Mouse (Mus musculus): Measurements from ENCODE around the gene Ccl1. TPM values are rescaled to one million over a fixed set of nuclear protein-coding genes. Genes with fewer than 3 reads are reported as not detected.

Gene Ccl1
- polyA plus RNA-seq, 1 experiment from 2014 or later = not detected

DNA sequence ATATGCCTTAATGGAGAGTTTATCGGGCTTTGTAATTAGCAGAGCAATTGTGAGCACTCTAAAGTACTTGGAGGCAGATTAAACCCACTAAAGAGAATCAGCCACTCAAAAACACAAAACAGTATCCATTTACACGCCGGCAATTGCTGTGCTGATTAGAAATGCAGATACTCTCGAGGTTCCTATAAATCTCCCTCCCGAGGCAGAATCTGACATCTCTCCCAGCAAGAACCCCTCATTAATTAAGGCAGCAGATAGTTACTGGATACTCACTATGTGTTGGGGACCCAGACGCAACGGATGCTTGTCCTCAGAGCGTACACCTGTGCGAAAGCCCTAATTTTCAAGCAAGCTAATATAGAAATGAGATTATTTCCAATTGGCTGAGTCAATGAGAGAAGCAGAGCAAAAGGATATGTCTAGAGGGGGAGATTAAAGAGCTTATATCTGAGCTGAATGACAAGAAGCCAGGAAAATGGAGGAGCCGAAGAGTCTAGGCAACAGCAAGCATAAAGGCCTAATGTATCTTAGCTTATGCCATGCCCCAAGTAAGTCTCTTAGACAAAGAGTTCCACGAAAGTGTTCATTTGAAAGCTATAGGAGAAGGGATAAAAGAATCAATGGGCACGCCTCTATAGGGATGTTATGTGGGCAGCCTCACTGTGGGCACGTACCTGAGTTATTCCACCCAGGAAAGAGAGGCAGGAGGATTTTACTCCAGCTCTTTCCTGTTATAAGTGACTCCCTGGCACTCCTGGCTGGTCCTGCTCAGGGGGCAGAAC is 115.5 kb downstream of the Ccl1 start:
- Histone ChIP-seq H3K4me2 (ENCODE audit: low read length) (no peak overlapping the region), H3K27me3 (replicated peaks; ENCODE audit: control insufficient read depth, insufficient read depth, low read length) (no peaks in the 10 kb centered on the region), H3K9ac (ENCODE audit: low read depth, low read length) (no peak overlapping the region), H3K4me3 (ENCODE audit: low read length) (no peak overlapping the region), H3K36me3 (ENCODE audit: control insufficient read depth, insufficient read depth, low read length) (no peaks in the 10 kb centered on the region), H3K9me3 (ENCODE audit: control insufficient read depth, low read length) (no peaks in the 10 kb centered on the region), H3K27ac (ENCODE audit: low read depth, low read length) (0 out of 2 replicates have a peak overlapping the region, but pooled peaks have one; percentile 3), H3K4me1 (ENCODE audit: control insufficient read depth, insufficient read depth, low read depth, low read length) (peaks cover 5% of the 10 kb centered on the region; the same call in 1 of the 2 replicates)
- WGBS = 52% methylated on average over 13 of the region's 13 CpGs
- ATAC-seq = peak; percentile 74

DNA sequence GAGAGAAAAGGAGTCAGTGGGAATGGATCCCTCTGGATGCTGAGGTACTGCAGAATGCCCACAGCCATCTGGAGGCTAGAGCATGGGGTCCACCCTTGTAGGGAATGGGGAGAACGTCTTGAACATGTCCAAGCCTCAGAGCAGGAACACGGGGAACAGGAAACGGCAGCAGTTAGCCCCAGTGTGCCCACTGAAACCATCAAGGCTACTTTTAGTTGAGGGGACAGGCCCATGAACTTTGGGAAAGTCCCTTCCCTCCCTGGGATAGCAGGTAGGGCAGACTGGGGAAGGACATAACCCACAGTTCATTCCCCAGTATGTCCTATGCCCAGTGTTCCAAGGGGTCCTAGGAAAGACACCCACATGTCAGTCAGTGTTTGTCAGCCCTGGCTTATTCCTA is 119.8 kb downstream of the Ccl1 start:
- no peak overlapping the region for H3K27ac ChIP-seq (ENCODE audit: low read depth, low read length)
- no peak overlapping the region for H3K4me3 ChIP-seq (ENCODE audit: low read length)
- H3K4me1 ChIP-seq (ENCODE audit: control insufficient read depth, insufficient read depth, low read depth, low read length) = peaks cover 11% of the 10 kb centered on the region
- no peak overlapping the region for H3K9ac ChIP-seq (ENCODE audit: low read depth, low read length)
- no peaks in the 10 kb centered on the region for H3K36me3 ChIP-seq (ENCODE audit: control insufficient read depth, insufficient read depth, low read length)
- no peaks in the 10 kb centered on the region for H3K27me3 ChIP-seq (replicated peaks; ENCODE audit: control insufficient read depth, insufficient read depth, low read length)
- no peaks in the 10 kb centered on the region for H3K9me3 ChIP-seq (ENCODE audit: control insufficient read depth, low read length)
- no peak overlapping the region for H3K4me2 ChIP-seq (ENCODE audit: low read length)
- no peak for ATAC-seq
- WGBS = 82% methylated on average over 3 of the region's 3 CpGs

DNA sequence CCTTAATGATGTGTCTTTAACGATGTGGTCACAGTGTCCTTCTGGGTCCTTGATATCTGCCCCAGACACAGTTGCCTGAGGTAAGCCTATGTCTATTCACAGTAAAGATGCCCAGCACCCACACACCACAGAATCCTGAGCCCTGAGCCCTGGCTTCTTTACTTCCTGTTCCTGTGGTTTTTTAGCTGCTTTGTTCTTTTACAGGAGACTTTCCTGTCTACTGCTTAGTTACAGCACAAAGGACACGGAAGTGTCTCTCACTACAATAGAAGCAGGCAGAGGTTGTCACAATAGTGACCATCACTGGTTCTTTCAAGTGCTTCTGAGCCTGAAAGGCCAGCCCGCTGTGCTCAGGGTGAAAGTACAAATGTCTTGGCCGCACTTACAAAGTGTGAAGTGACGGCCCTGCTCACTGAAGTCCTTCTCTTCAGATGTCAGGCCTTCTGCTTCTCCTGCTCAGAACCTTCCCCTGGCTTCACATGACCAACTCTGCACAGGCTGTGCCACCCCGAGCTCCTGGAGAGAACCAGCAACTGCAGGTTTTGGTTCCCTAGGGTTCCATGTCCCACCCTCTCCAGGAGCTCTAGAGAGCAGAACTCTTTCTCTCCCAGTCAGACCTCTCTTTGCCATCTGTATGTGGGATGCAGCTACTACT is 122.1 kb downstream of the Ccl1 start:
- 52% methylated on average over 6 of the region's 6 CpGs for WGBS

DNA sequence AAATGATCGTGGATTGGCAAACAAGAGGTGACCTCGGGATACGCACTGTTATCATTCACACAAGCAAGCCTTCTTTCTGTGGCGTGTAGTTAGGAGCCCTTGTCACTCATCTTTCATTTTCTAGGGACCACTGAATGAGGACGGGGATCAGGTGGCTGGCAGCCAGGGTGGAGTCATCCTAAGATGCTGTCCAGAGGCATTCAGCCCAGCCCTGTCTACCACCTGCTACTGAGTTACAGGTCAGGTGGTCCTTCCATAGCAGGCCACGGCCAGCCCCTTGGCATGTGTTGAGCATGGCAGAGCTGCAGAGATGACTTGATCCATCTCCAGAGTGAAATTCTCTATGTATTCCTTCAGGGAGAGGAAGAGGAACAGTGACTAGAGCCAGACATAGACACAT is 123.1 kb downstream of the Ccl1 start:
- Histone ChIP-seq H3K4me1 (ENCODE audit: control insufficient read depth, insufficient read depth, low read depth, low read length) (peaks cover 6% of the 10 kb centered on the region; the same call in 1 of the 2 replicates), H3K4me3 (ENCODE audit: low read length) (no peak overlapping the region), H3K9me3 (ENCODE audit: control insufficient read depth, low read length) (no peaks in the 10 kb centered on the region), H3K27me3 (replicated peaks; ENCODE audit: control insufficient read depth, insufficient read depth, low read length) (no peaks in the 10 kb centered on the region; the same call in 1 of the 2 replicates), H3K9ac (ENCODE audit: low read depth, low read length) (no peak overlapping the region), H3K4me2 (ENCODE audit: low read length) (no peak overlapping the region), H3K27ac (ENCODE audit: low read depth, low read length) (no peak overlapping the region), H3K36me3 (ENCODE audit: control insufficient read depth, insufficient read depth, low read length) (no peaks in the 10 kb centered on the region)
- ATAC-seq = no peak
- WGBS = 89% methylated on average over 6 of the region's 6 CpGs

More for the DNA sequence above, 122.1 kb downstream of the Ccl1 start:
- Histone ChIP-seq H3K9ac (ENCODE audit: low read depth, low read length) (no peak overlapping the region), H3K4me2 (ENCODE audit: low read length) (no peak overlapping the region), H3K9me3 (ENCODE audit: control insufficient read depth, low read length) (no peaks in the 10 kb centered on the region), H3K4me3 (ENCODE audit: low read length) (no peak overlapping the region), H3K27me3 (replicated peaks; ENCODE audit: control insufficient read depth, insufficient read depth, low read length) (no peaks in the 10 kb centered on the region; the same call in 1 of the 2 replicates), H3K36me3 (ENCODE audit: control insufficient read depth, insufficient read depth, low read length) (no peaks in the 10 kb centered on the region), H3K27ac (ENCODE audit: low read depth, low read length) (no peak overlapping the region), H3K4me1 (ENCODE audit: control insufficient read depth, insufficient read depth, low read depth, low read length) (peaks cover 6% of the 10 kb centered on the region; the same call in 1 of the 2 replicates)
- ATAC-seq = no peak

DNA sequence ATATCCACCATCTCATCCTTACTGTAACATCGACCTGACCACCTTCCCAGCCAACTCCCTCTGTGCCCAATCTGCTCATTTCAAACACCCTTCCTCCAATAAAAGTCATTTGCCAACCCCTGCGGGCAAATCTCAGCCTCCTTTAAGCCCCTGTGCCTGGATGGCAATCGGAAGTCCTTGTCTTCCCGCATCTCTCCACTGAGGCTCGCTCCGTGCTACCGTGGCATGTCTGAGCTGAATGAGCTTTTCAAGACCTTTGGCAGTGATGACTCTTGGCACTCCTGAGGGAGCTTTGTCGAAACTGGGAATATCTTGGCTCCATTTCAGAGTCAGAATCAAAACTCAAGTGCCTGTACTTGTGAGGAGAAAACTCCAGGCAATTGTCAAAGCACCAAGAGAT is 124.2 kb downstream of the Ccl1 start:
- no peak overlapping the region for H3K4me2 ChIP-seq (ENCODE audit: low read length)
- no peaks in the 10 kb centered on the region for H3K9me3 ChIP-seq (ENCODE audit: control insufficient read depth, low read length)
- peaks cover 6% of the 10 kb centered on the region; the same call in 1 of the 2 replicates for H3K4me1 ChIP-seq (ENCODE audit: control insufficient read depth, insufficient read depth, low read depth, low read length)
- H3K4me3 ChIP-seq (ENCODE audit: low read length) = no peak overlapping the region
- no peak overlapping the region for H3K27ac ChIP-seq (ENCODE audit: low read depth, low read length)
- H3K36me3 ChIP-seq (ENCODE audit: control insufficient read depth, insufficient read depth, low read length) = no peaks in the 10 kb centered on the region
- no peak for ATAC-seq
- 63% methylated on average over 8 of the region's 8 CpGs for WGBS
- H3K27me3 ChIP-seq (replicated peaks; ENCODE audit: control insufficient read depth, insufficient read depth, low read length) = no peaks in the 10 kb centered on the region; the same call in 1 of the 2 replicates
- no peak overlapping the region for H3K9ac ChIP-seq (ENCODE audit: low read depth, low read length)

DNA sequence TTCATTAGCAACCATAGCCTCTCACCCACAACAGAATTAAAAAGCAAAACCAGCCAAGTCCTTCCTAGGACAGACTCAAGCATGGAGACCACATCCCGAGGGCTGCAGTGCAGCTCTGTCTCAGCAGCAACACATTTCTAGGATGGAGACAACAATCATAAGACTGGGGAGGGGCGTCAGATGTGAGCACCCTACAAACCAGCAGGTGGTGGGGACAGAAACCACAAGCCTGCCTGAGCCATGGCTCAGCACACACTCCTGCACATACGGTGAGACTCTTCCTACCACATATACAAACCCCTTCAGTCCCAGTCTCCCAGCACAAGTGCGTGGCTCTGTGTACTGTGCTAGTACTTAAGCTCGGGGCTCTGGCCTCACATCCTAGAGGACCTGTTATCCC is 127.3 kb downstream of the Ccl1 start:
- Histone ChIP-seq H3K27ac (ENCODE audit: low read depth, low read length) (no peak overlapping the region), H3K4me3 (ENCODE audit: low read length) (no peak overlapping the region), H3K27me3 (replicated peaks; ENCODE audit: control insufficient read depth, insufficient read depth, low read length) (no peaks in the 10 kb centered on the region; the same call in 1 of the 2 replicates), H3K36me3 (ENCODE audit: control insufficient read depth, insufficient read depth, low read length) (no peaks in the 10 kb centered on the region), H3K4me2 (ENCODE audit: low read length) (no peak overlapping the region), H3K4me1 (ENCODE audit: control insufficient read depth, insufficient read depth, low read depth, low read length) (peaks cover 6% of the 10 kb centered on the region; the same call in 1 of the 2 replicates), H3K9ac (ENCODE audit: low read depth, low read length) (no peak overlapping the region), H3K9me3 (ENCODE audit: control insufficient read depth, low read length) (no peaks in the 10 kb centered on the region)
- ATAC-seq = no peak
- WGBS = 75% methylated on average over 5 of the region's 5 CpGs

DNA sequence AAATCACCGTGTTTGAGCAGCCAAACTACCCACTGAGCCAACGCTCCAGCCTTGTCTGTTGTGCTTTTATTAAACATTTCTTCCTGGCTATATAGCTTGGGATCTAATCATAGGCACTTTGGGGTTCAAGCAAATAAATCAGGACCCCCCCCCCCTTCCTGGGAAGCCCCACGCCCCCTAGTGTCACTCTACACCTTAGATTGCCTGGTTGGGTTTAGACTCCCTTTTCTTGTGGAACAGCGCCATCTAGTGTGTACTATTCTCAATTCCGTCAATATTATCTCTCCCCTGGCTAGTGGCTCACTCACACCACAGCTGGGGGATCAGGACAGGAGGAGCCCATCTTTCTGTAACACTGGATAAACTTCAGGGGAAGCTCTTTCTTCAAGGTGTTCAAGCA is 127.8 kb downstream of the Ccl1 start:
- Histone ChIP-seq H3K36me3 (ENCODE audit: control insufficient read depth, insufficient read depth, low read length) (no peaks in the 10 kb centered on the region), H3K9ac (ENCODE audit: low read depth, low read length) (no peak overlapping the region), H3K27me3 (replicated peaks; ENCODE audit: control insufficient read depth, insufficient read depth, low read length) (no peaks in the 10 kb centered on the region; the same call in 1 of the 2 replicates), H3K4me3 (ENCODE audit: low read length) (no peak overlapping the region), H3K4me1 (ENCODE audit: control insufficient read depth, insufficient read depth, low read depth, low read length) (peaks cover 6% of the 10 kb centered on the region; the same call in 1 of the 2 replicates), H3K9me3 (ENCODE audit: control insufficient read depth, low read length) (no peaks in the 10 kb centered on the region), H3K27ac (ENCODE audit: low read depth, low read length) (no peak overlapping the region), H3K4me2 (ENCODE audit: low read length) (no peak overlapping the region)
- WGBS = 28% methylated on average over 5 of the region's 5 CpGs
- ATAC-seq = peak; percentile 77

DNA sequence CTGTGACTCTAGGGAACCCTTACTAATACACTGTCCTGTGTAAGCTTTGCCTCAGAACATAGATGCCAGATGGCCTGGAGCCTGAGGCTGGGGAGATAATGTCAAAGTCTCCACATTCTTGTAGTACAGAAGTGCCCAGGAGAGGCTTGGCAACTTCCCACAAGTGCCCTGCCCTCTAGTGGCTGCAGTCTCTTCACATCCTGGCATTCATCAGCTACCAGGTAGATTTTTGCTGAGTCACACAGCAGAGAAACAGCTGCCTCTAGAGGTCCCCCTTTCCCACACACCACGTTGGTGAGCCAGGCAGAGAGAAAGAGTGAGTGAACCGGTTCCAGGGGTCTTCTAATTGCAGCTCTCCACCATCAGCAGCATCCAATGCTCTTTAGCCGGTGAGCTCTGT is 130.7 kb downstream of the Ccl1 start:
- H3K9ac ChIP-seq (ENCODE audit: low read depth, low read length) = no peak overlapping the region
- no peaks in the 10 kb centered on the region for H3K36me3 ChIP-seq (ENCODE audit: control insufficient read depth, insufficient read depth, low read length)
- no peak overlapping the region for H3K4me3 ChIP-seq (ENCODE audit: low read length)
- H3K4me2 ChIP-seq (ENCODE audit: low read length) = no peak overlapping the region
- H3K4me1 ChIP-seq (ENCODE audit: control insufficient read depth, insufficient read depth, low read depth, low read length) = no peaks in the 10 kb centered on the region
- no peaks in the 10 kb centered on the region for H3K9me3 ChIP-seq (ENCODE audit: control insufficient read depth, low read length)
- no peaks in the 10 kb centered on the region; the same call in 1 of the 2 replicates for H3K27me3 ChIP-seq (replicated peaks; ENCODE audit: control insufficient read depth, insufficient read depth, low read length)
- no peak for ATAC-seq
- WGBS = 33% methylated on average over 3 of the region's 3 CpGs
- no peak overlapping the region for H3K27ac ChIP-seq (ENCODE audit: low read depth, low read length)

DNA sequence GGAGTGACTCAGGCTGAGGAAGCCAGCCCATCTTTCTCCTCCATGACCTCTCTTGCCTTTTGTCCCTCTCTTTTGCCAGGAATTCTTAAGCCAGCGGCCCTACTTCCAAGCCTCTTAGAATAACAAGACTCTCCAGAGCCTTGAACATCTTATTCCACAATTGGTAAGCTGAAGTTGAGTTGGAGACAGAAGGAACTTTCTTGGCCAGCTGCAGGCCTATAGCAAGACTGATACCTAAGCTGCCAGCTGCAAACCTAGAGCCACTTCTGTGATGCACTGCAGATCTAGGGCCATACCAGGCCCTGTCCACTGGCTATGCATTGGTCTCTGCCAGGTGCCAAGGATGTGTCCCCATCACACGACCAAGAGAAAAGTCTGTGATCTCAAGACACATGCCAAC is 132.0 kb downstream of the Ccl1 start:
- H3K9ac ChIP-seq (ENCODE audit: low read depth, low read length) = no peak overlapping the region
- no peaks in the 10 kb centered on the region for H3K36me3 ChIP-seq (ENCODE audit: control insufficient read depth, insufficient read depth, low read length)
- H3K4me1 ChIP-seq (ENCODE audit: control insufficient read depth, insufficient read depth, low read depth, low read length) = no peaks in the 10 kb centered on the region
- H3K27me3 ChIP-seq (replicated peaks; ENCODE audit: control insufficient read depth, insufficient read depth, low read length) = no peaks in the 10 kb centered on the region
- no peak overlapping the region for H3K27ac ChIP-seq (ENCODE audit: low read depth, low read length)
- H3K4me2 ChIP-seq (ENCODE audit: low read length) = no peak overlapping the region
- ATAC-seq = no peak
- WGBS = 81% methylated on average over 2 of the region's 2 CpGs
- H3K9me3 ChIP-seq (ENCODE audit: control insufficient read depth, low read length) = no peaks in the 10 kb centered on the region
- no peak overlapping the region for H3K4me3 ChIP-seq (ENCODE audit: low read length)
